Mouse (Mus musculus): ENCODE data around the gene Nfatc3.

GRCm38 (mm10) chr8:106177594-106177993, 119.0 kb downstream of the Nfatc3 start:
- no peak for TF ChIP-seq ETS1 (conservative IDR thresholded peaks at IDR 0.05; ENCODE audit: low read depth, low read length)
- no peak for TF ChIP-seq CHD1 (IDR thresholded peaks at IDR 0.05; ENCODE audit: low read depth, low read length)
- TF ChIP-seq POLR2A (IDR thresholded peaks at IDR 0.05; ENCODE audit: low read depth, low read length): no peak
- TF ChIP-seq SMC3 (IDR thresholded peaks at IDR 0.05; ENCODE audit: low read depth, low read length): no peak
- no peak for TF ChIP-seq MAX (IDR thresholded peaks at IDR 0.05; ENCODE audit: low read length)
